Mouse (Mus musculus): Measurements from ENCODE around the gene Gm21188.
"Not testable (repeated sequence)": the region's sequence is repeated elsewhere in the genome, so short reads cannot be mapped to it uniquely, and the experiment has no call there.

- TF ChIP-seq POLR2A (IDR thresholded peaks at IDR 0.05; ENCODE audit: low read depth, low read length); CTCF (IDR thresholded peaks at IDR 0.05; ENCODE audit: extremely low read depth, insufficient read depth, insufficient read length, insufficient replicate concordance): not testable (repeated sequence)
These were observed 18.9 kb upstream of the Gm21188 start for GRCm38 (mm10) chr13:120070878-120071277.

Data from spleen, adult 2 months (tissue).